Mouse (Mus musculus) testis, adult 2 months (tissue): ENCODE measurements around the gene Gga3. TPM values are rescaled to one million over a fixed set of nuclear protein-coding genes. Genes with fewer than 3 reads are reported as not detected.

Source experiments
- H3K27ac ChIP-seq: fragments of 200-500 bp; 2 replicates; pipeline ENCODE4 v1.5.1; 2012; ENCODE audit warnings: low read depth, low read length; ENCODE audit not compliant: control insufficient read depth, insufficient read depth
- H3K27me3 ChIP-seq: fragments of 200-500 bp; 2 replicates; pipeline ENCODE4 v1.6.1; 2012; ENCODE audit warnings: mild to moderate bottlenecking, low read length, moderate library complexity; ENCODE audit not compliant: control insufficient read depth, insufficient read depth
- H3K36me3 ChIP-seq: fragments of 200-500 bp; 2 replicates; pipeline ENCODE4 v1.6.1; 2012; ENCODE audit warnings: mild to moderate bottlenecking, low read length; ENCODE audit not compliant: control insufficient read depth, insufficient read depth
- H3K4me1 ChIP-seq: fragments of 200-500 bp; 2 replicates; pipeline ENCODE4 v1.6.1; 2012; ENCODE audit warnings: low read length; ENCODE audit not compliant: control insufficient read depth, insufficient read depth
- H3K4me3 ChIP-seq: fragments of 200-500 bp; 2 replicates; pipeline ENCODE4 v1.5.1; 2012; ENCODE audit warnings: low read depth, mild to moderate bottlenecking, low read length, moderate library complexity, mixed read lengths; ENCODE audit not compliant: control insufficient read depth
- CTCF ChIP-seq: fragments of 200-500 bp; IDR thresholded peaks from 2 replicates; pipeline ENCODE4 v1.5.1; 2012; ENCODE audit warnings: low read depth, mild to moderate bottlenecking, inconsistent platforms, low read length, moderate library complexity; ENCODE audit not compliant: control insufficient read depth, insufficient read depth, insufficient replicate concordance
- POLR2A ChIP-seq: fragments of 200-500 bp; IDR thresholded peaks from 2 replicates; pipeline ENCODE4 v1.6.1; 2012; ENCODE audit warnings: low read depth, mild to moderate bottlenecking, inconsistent platforms, low read length, moderate library complexity; ENCODE audit not compliant: control insufficient read depth
- polyA plus RNA-seq: library from polyadenylated mRNA; depleted of rRNA; stranded (reverse); fragments of >200 nt; gene quantifications from 2 replicates; pipeline ENCODE4 v1.2.3, GENCODE M21; 2012

Gga3 gene
- polyA plus RNA-seq, 1 experiment: 19.8 TPM

GRCm38 (mm10) chr11:115615875-115616274 lies 12.0 kb upstream of the Gga3 start:
- peaks cover 8% of the 10 kb centered on the region for H3K4me1 ChIP-seq
- H3K27ac ChIP-seq: no peak overlapping the region
- H3K36me3 ChIP-seq: peaks cover 3% of the 10 kb centered on the region
- no peak for TF ChIP-seq CTCF
- TF ChIP-seq POLR2A: no peak
- H3K4me3 ChIP-seq: no peak overlapping the region
- no peaks in the 10 kb centered on the region for H3K27me3 ChIP-seq

GRCm38 (mm10) chr11:115615108-115615825 lies 11.4 kb upstream of the Gga3 start:
- peak overlapping the region; percentile 64 for H3K27ac ChIP-seq
- peaks cover 3% of the 10 kb centered on the region for H3K36me3 ChIP-seq
- H3K4me1 ChIP-seq: peaks cover 8% of the 10 kb centered on the region
- no peaks in the 10 kb centered on the region for H3K27me3 ChIP-seq
- H3K4me3 ChIP-seq: no peak overlapping the region
- TF ChIP-seq CTCF: no peak

- 0 out of 2 replicates have a peak, but pooled peaks have one; percentile 26 for TF ChIP-seq POLR2A
- TF ChIP-seq CTCF: no peak
- no peak overlapping the region for H3K4me3 ChIP-seq
- peaks cover 3% of the 10 kb centered on the region for H3K36me3 ChIP-seq
- no peaks in the 10 kb centered on the region for H3K27me3 ChIP-seq
- peaks cover 8% of the 10 kb centered on the region for H3K4me1 ChIP-seq
- no peak overlapping the region; the same call in 1 of the 2 replicates for H3K27ac ChIP-seq
Observed at GRCm38 (mm10) chr11:115614346-115615107, 10.7 kb upstream of the Gga3 start.

GRCm38 (mm10) chr11:115613138-115613945 lies 9.5 kb upstream of the Gga3 start:
- Histone ChIP-seq H3K4me1 (peaks cover 8% of the 10 kb centered on the region), H3K36me3 (peaks cover 3% of the 10 kb centered on the region), H3K4me3 (peak overlapping the region; percentile 93), H3K27ac (peak overlapping the region; percentile 95), H3K27me3 (no peaks in the 10 kb centered on the region)
- TF ChIP-seq CTCF (no peak), POLR2A (no peak; the same call in 1 of the 2 replicates)

GRCm38 (mm10) chr11:115612410-115613137 lies 8.7 kb upstream of the Gga3 start, which contains the start of gene Mif4gd:
Mif4gd (minus strand) TSS chr11:115612969.
- Histone ChIP-seq H3K4me1 (peaks cover 8% of the 10 kb centered on the region), H3K36me3 (peaks cover 3% of the 10 kb centered on the region), H3K27ac (peak within 1 kb of the TSS; percentile 99), H3K27me3 (no peaks in the 10 kb centered on the region), H3K4me3 (peak within 1 kb of the TSS; percentile 93)
- TF ChIP-seq CTCF (peak; percentile 57), POLR2A (peak; percentile 71)

- Histone ChIP-seq H3K4me3 (peak overlapping the region; percentile 93), H3K4me1 (peaks cover 8% of the 10 kb centered on the region), H3K27ac (peak overlapping the region; percentile 99), H3K27me3 (no peaks in the 10 kb centered on the region), H3K36me3 (peaks cover 3% of the 10 kb centered on the region)
- TF ChIP-seq CTCF (no peak), POLR2A (no peak)
Observed at GRCm38 (mm10) chr11:115612059-115612409, 8.2 kb upstream of the Gga3 start.
